Mouse (Mus musculus): Measurements from ENCODE around the gene Zic1. TPM values are rescaled to one million over a fixed set of nuclear protein-coding genes. Genes with fewer than 3 reads are reported as not detected.

The Zic1 gene
- polyA plus RNA-seq, 1 experiment from 2014 or later: 0.04 TPM

- Histone ChIP-seq H3K9me3 (no peaks in the 10 kb centered on the region), H3K4me1 (no peaks in the 10 kb centered on the region), H3K27ac (no peak overlapping the region), H3K4me2 (no peak overlapping the region), H3K4me3 (no peak overlapping the region), H3K36me3 (no peaks in the 10 kb centered on the region), H3K27me3 (peaks cover 98% of the 10 kb centered on the region), H3K9ac (no peak overlapping the region)
- WGBS: 23% methylated on average over 3 of the region's 3 CpGs
- ATAC-seq (ENCODE audit: borderline replicate concordance, extremely low read depth, low FRiP score, low TSS enrichment): no peak
Observed at GRCm38 (mm10) chr9:91373811-91374575, 8.4 kb upstream of the Zic1 start.

- H3K36me3 ChIP-seq: no peaks in the 10 kb centered on the region
- no peak overlapping the region for H3K9ac ChIP-seq
- H3K27me3 ChIP-seq: peaks cover 97% of the 10 kb centered on the region
- H3K4me3 ChIP-seq: no peak overlapping the region
- ATAC-seq (ENCODE audit: borderline replicate concordance, extremely low read depth, low FRiP score, low TSS enrichment): no peak
- no peak overlapping the region for H3K4me2 ChIP-seq
- no peaks in the 10 kb centered on the region for H3K9me3 ChIP-seq
- H3K4me1 ChIP-seq: no peaks in the 10 kb centered on the region
- no peak overlapping the region for H3K27ac ChIP-seq
- 10% methylated on average over 4 of the region's 4 CpGs for WGBS
Observed at GRCm38 (mm10) chr9:91371608-91372007, 6.0 kb upstream of the Zic1 start.

- Histone ChIP-seq H3K9ac (no peak overlapping the region), H3K27ac (no peak overlapping the region), H3K4me2 (no peak overlapping the region), H3K4me3 (no peak overlapping the region), H3K9me3 (no peaks in the 10 kb centered on the region), H3K4me1 (no peaks in the 10 kb centered on the region), H3K27me3 (peaks cover 96% of the 10 kb centered on the region), H3K36me3 (no peaks in the 10 kb centered on the region)
- no peak for ATAC-seq (ENCODE audit: borderline replicate concordance, extremely low read depth, low FRiP score, low TSS enrichment)
Observed at GRCm38 (mm10) chr9:91371011-91371410, 5.4 kb upstream of the Zic1 start.

- H3K9me3 ChIP-seq: no peaks in the 10 kb centered on the region
Observed at GRCm38 (mm10) chr9:91370191-91370708, 4.6 kb upstream of the Zic1 start.

GRCm38 (mm10) chr9:91369293-91369991, 3.8 kb upstream of the Zic1 start:
- no peak overlapping the region for H3K27ac ChIP-seq
- peaks cover 94% of the 10 kb centered on the region for H3K27me3 ChIP-seq
- no peaks in the 10 kb centered on the region for H3K9me3 ChIP-seq
- no peaks in the 10 kb centered on the region for H3K36me3 ChIP-seq
- 3% methylated on average over 26 of the region's 26 CpGs for WGBS
- peaks cover 12% of the 10 kb centered on the region for H3K4me1 ChIP-seq
- no peak for ATAC-seq (ENCODE audit: borderline replicate concordance, extremely low read depth, low FRiP score, low TSS enrichment)
- no peak overlapping the region for H3K4me3 ChIP-seq
- no peak overlapping the region for H3K4me2 ChIP-seq
- no peak overlapping the region for H3K9ac ChIP-seq

More at GRCm38 (mm10) chr9:91370191-91370708, 4.6 kb upstream of the Zic1 start:
- 11% methylated on average over 6 of the region's 6 CpGs for WGBS
- Histone ChIP-seq H3K4me3 (no peak overlapping the region), H3K4me1 (peaks cover 4% of the 10 kb centered on the region; the same call in 1 of the 2 replicates), H3K9ac (no peak overlapping the region), H3K27ac (no peak overlapping the region), H3K4me2 (no peak overlapping the region), H3K27me3 (peaks cover 94% of the 10 kb centered on the region), H3K36me3 (no peaks in the 10 kb centered on the region)
- no peak for ATAC-seq (ENCODE audit: borderline replicate concordance, extremely low read depth, low FRiP score, low TSS enrichment)

GRCm38 (mm10) chr9:91368946-91369292, 3.3 kb upstream of the Zic1 start:
- WGBS: 3% methylated on average over 13 of the region's 13 CpGs
- Histone ChIP-seq H3K4me3 (no peak overlapping the region), H3K27me3 (peaks cover 94% of the 10 kb centered on the region), H3K4me2 (no peak overlapping the region), H3K27ac (no peak overlapping the region), H3K9me3 (no peaks in the 10 kb centered on the region), H3K9ac (no peak overlapping the region), H3K36me3 (no peaks in the 10 kb centered on the region), H3K4me1 (peaks cover 15% of the 10 kb centered on the region)
- ATAC-seq (ENCODE audit: borderline replicate concordance, extremely low read depth, low FRiP score, low TSS enrichment): no peak

- Histone ChIP-seq H3K9ac (no peak overlapping the region), H3K9me3 (no peaks in the 10 kb centered on the region), H3K4me1 (peaks cover 15% of the 10 kb centered on the region), H3K27me3 (peaks cover 96% of the 10 kb centered on the region), H3K4me2 (no peak overlapping the region), H3K4me3 (no peak overlapping the region), H3K27ac (no peak overlapping the region), H3K36me3 (no peaks in the 10 kb centered on the region)
- WGBS: 4% methylated on average over 3 of the region's 3 CpGs
- ATAC-seq (ENCODE audit: borderline replicate concordance, extremely low read depth, low FRiP score, low TSS enrichment): no peak
Observed at GRCm38 (mm10) chr9:91368150-91368549, 2.5 kb upstream of the Zic1 start.

- Histone ChIP-seq H3K27me3 (peaks cover 96% of the 10 kb centered on the region), H3K4me3 (no peak overlapping the region), H3K27ac (no peak overlapping the region), H3K9ac (no peak overlapping the region), H3K36me3 (no peaks in the 10 kb centered on the region), H3K9me3 (no peaks in the 10 kb centered on the region), H3K4me1 (peaks cover 17% of the 10 kb centered on the region), H3K4me2 (no peak overlapping the region)
- no peak for ATAC-seq (ENCODE audit: borderline replicate concordance, extremely low read depth, low FRiP score, low TSS enrichment)
- whole genome bisulfite sequencing: 3% methylated on average over 30 of the region's 30 CpGs
Observed at GRCm38 (mm10) chr9:91366999-91367811, 1.6 kb upstream of the Zic1 start.

- Histone ChIP-seq H3K27me3 (peaks cover 96% of the 10 kb centered on the region), H3K4me2 (no peak overlapping the region), H3K4me3 (no peak overlapping the region), H3K27ac (no peak overlapping the region), H3K4me1 (peaks cover 23% of the 10 kb centered on the region), H3K9me3 (no peaks in the 10 kb centered on the region), H3K36me3 (no peaks in the 10 kb centered on the region), H3K9ac (no peak overlapping the region)
- 2% methylated on average over 17 of the region's 18 CpGs for WGBS
- no peak for ATAC-seq (ENCODE audit: borderline replicate concordance, extremely low read depth, low FRiP score, low TSS enrichment)
Observed at GRCm38 (mm10) chr9:91366226-91366998, 802 bp upstream of the Zic1 start.

- 1% methylated on average over 39 of the region's 42 CpGs for WGBS
- Histone ChIP-seq H3K27me3 (peaks cover 95% of the 10 kb centered on the region), H3K36me3 (no peaks in the 10 kb centered on the region), H3K4me2 (peak overlapping the region; percentile 39), H3K9me3 (no peaks in the 10 kb centered on the region), H3K4me3 (peak overlapping the region; percentile 24), H3K27ac (no peak overlapping the region), H3K9ac (no peak overlapping the region), H3K4me1 (peaks cover 23% of the 10 kb centered on the region)
- peak; percentile 69; the same call in 1 of the 2 replicates for ATAC-seq (ENCODE audit: borderline replicate concordance, extremely low read depth, low FRiP score, low TSS enrichment)
Observed at GRCm38 (mm10) chr9:91364971-91365501, 574 bp downstream of the Zic1 start.
